Mouse (Mus musculus) embryonic facial prominence, embryonic 11.5 days (tissue): ENCODE measurements around the gene Cx3cr1. TPM values are rescaled to one million over a fixed set of nuclear protein-coding genes. Genes with fewer than 3 reads are reported as not detected.

Experiments
- ATAC-seq: fragments of 200-750 bp; cut with Nextera tagmentation; replicated peaks from 2 replicates; pipeline ENCODE4 v1.8.0; 2017; ENCODE audit warnings: low read depth; ENCODE audit not compliant: insufficient number of reproducible peaks, low FRiP score, low TSS enrichment
- DNase-seq: peaks from one replicate; pipeline ENCODE4 v3.0.0-alpha.2; 2015; ENCODE audit warnings: low spot score
- H3K27ac ChIP-seq: fragments of 300-500 bp; sonication (generic); replicated peaks from 2 replicates; pipeline ENCODE4 v1.5.1; 2014; ENCODE audit warnings: mild to moderate bottlenecking, low read depth, low read length, control low read depth
- H3K27me3 ChIP-seq: fragments of 300-500 bp; sonication (generic); 2 replicates; pipeline ENCODE4 v1.6.1; 2014; ENCODE audit warnings: mild to moderate bottlenecking, low read length, moderate library complexity, mixed read lengths; ENCODE audit not compliant: control insufficient read depth, insufficient read depth
- H3K36me3 ChIP-seq: fragments of 300-500 bp; sonication (generic); replicated peaks from 2 replicates; pipeline ENCODE4 v1.6.1; 2014; ENCODE audit warnings: low read depth, mild to moderate bottlenecking, low read length, moderate library complexity, mixed read lengths; ENCODE audit not compliant: control insufficient read depth, insufficient read depth
- H3K4me1 ChIP-seq: fragments of 300-500 bp; sonication (generic); 2 replicates; pipeline ENCODE4 v1.6.1; 2014; ENCODE audit warnings: low read length, mixed read lengths; ENCODE audit not compliant: control insufficient read depth, insufficient read depth
- H3K4me2 ChIP-seq: fragments of 300-500 bp; sonication (generic); 2 replicates; pipeline ENCODE4 v1.6.1; 2014; ENCODE audit warnings: low read depth, mild to moderate bottlenecking, control low read depth, low read length, moderate library complexity
- H3K4me3 ChIP-seq: fragments of 300-500 bp; sonication (generic); 2 replicates; pipeline ENCODE4 v1.5.1; 2014; ENCODE audit warnings: low read depth, low read length, control low read depth
- H3K9ac ChIP-seq: fragments of 300-500 bp; sonication (generic); replicated peaks from 2 replicates; pipeline ENCODE4 v1.6.1; 2014; ENCODE audit warnings: mild to moderate bottlenecking, control low read depth, low read length
- H3K9me3 ChIP-seq: fragments of 300-500 bp; sonication (generic); replicated peaks from 2 replicates; pipeline ENCODE4 v1.6.1; 2016; ENCODE audit warnings: mild to moderate bottlenecking, low read length, inconsistent platforms, mixed read lengths; ENCODE audit not compliant: control insufficient read depth
- WGBS: fragments of 180-500 bp; shearing (Covaris S2); extraction: QIAGEN DNeasy Blood & Tissue Kit; methylation state at CpG from one replicate; pipeline ENCODE4 v1.1.7; 2014; 5-methylcytosine and 5-hydroxymethylcytosine counted together
- polyA plus RNA-seq: library from polyadenylated mRNA; unstranded; fragments of >200 nt; fragmentation: Nextera tagmentation; extraction: Ambion mirVana; gene quantifications from 2 replicates; pipeline ENCODE4 v1.2.1, GENCODE M21; 2014

Gene Cx3cr1
- polyA plus RNA-seq, 1 experiment from 2014 or later, result 2.4 TPM

GRCm38 (mm10) chr9:120034375-120034774, 35.3 kb downstream of the Cx3cr1 start:
- ATAC-seq, result no peak
- no peak overlapping the region for H3K4me2 ChIP-seq
- no peak overlapping the region for H3K27ac ChIP-seq
- H3K36me3 ChIP-seq, result no peaks in the 10 kb centered on the region
- H3K9me3 ChIP-seq, result no peaks in the 10 kb centered on the region
- H3K9ac ChIP-seq, result no peak overlapping the region
- WGBS, result 80% methylated on average over 8 of the region's 8 CpGs
- no peaks in the 10 kb centered on the region for H3K27me3 ChIP-seq
- no peaks in the 10 kb centered on the region for H3K4me1 ChIP-seq
- H3K4me3 ChIP-seq, result no peak overlapping the region
- DNase-seq, result no peak

DNA sequence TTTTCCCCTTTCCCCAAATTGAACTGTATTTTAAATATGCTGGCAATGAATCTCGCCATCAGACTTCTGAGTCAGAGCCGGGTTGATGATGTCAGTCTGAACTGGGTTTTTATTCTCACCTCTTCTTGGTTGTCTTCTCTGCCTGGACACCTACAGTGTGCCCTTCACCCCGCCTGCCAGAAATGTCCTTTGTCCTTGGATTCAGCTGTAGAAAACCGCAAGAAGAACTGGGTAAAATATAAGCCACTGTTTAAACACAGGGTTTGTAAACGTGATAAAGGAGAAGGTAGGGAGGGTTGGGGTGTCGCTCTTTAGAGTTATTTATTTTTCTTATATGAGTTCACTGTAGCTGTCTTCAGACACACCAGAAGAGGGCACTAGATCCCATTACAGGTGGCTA, 37.0 kb downstream of the Cx3cr1 start:
- Histone ChIP-seq H3K27me3 (no peaks in the 10 kb centered on the region), H3K4me1 (no peaks in the 10 kb centered on the region), H3K36me3 (no peaks in the 10 kb centered on the region), H3K9ac (no peak overlapping the region), H3K4me2 (no peak overlapping the region), H3K4me3 (no peak overlapping the region), H3K27ac (no peak overlapping the region), H3K9me3 (no peaks in the 10 kb centered on the region)
- no peak for ATAC-seq
- 85% methylated on average over 6 of the region's 6 CpGs for WGBS
- no peak for DNase-seq

DNA sequence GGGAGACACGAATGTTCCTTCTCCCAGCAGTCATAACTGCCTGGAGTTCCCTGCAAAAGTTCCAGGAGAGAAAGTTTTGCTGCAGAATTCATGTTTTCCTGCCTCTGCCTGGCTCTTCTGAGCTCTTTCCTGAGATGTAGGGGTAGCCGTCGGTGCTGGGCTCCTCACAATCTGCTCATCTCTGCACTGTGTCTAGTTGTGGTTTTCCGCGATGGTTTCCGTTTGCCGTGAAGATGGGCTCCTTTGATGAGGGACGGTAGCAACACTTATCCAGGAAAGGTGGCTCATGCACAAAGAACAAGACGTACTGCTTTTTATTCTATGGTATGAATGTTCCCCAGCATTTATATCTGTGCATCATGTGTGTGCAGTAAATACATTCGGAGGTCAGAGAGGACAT, 39.3 kb downstream of the Cx3cr1 start:
- 80% methylated on average over 10 of the region's 10 CpGs for WGBS
- Histone ChIP-seq H3K4me1 (no peaks in the 10 kb centered on the region), H3K4me2 (no peak overlapping the region), H3K27me3 (no peaks in the 10 kb centered on the region), H3K36me3 (no peaks in the 10 kb centered on the region), H3K9ac (no peak overlapping the region), H3K9me3 (no peaks in the 10 kb centered on the region), H3K4me3 (no peak overlapping the region), H3K27ac (no peak overlapping the region)
- ATAC-seq (no peak), DNase-seq (no peak)

DNA sequence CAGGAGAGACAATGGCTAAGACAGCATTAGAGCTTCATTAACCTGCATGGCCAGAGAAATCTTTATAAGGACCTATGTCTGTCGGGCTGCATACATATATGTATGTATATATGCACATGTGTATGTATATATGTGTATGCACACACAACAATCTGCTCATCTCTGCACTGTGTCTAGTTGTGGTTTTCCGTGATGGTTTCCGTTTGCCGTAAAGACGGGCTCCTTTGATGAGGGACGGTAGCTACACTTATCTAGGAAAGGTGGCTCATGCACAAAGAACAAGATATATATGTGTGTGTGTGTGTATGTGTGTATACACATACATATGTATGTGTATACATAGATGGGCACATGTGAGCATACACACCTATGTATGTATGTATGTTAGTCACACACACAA, 39.8 kb downstream of the Cx3cr1 start:
- H3K4me1 ChIP-seq, result no peaks in the 10 kb centered on the region
- WGBS, result 91% methylated on average over 6 of the region's 6 CpGs
- H3K36me3 ChIP-seq, result no peaks in the 10 kb centered on the region
- no peaks in the 10 kb centered on the region for H3K27me3 ChIP-seq
- H3K9me3 ChIP-seq, result no peaks in the 10 kb centered on the region
- no peak overlapping the region for H3K9ac ChIP-seq
- ATAC-seq, result no peak
- H3K4me3 ChIP-seq, result no peak overlapping the region
- no peak for DNase-seq
- H3K27ac ChIP-seq, result no peak overlapping the region
- H3K4me2 ChIP-seq, result no peak overlapping the region

DNA sequence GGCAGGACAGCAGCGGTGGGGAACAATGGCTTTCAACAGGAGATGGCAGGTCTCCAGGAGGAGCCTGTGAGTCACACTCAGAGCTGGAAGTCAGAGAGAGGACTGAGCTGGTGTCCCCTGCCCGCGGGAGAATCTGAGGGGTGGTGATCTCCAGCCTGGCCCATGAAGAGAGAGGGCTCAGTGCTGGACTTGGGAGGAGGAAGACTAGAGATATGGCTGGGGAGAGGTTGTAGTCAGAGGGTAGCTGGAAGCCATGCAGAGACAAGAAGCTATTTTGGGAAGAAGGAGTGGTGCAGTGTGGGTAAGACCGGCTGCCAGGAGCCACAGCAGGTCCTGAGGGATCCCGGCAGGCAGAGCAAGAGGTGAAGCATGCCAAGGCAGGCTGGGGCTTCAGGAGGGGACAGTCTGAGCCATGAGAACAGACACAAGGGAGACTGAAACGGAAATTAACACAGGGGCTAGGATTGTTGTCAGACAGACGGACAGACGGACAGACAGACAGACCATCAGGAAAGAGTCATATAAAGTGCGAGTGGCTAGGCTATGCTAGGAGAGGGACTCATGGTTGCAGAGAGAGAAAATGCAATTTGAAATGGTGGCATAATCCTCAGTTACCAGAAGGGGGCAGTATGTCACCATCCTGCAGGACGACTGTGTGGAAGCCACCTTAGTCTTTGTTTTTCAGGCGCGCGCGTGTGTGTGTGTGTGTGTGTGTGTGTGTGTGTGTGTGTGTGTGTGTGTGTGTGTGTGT, 42.1 kb downstream of the Cx3cr1 start:
- Histone ChIP-seq H3K4me3 (no peak overlapping the region), H3K27ac (no peak overlapping the region), H3K9ac (no peak overlapping the region), H3K4me1 (no peaks in the 10 kb centered on the region), H3K27me3 (no peaks in the 10 kb centered on the region), H3K4me2 (no peak overlapping the region), H3K36me3 (no peaks in the 10 kb centered on the region), H3K9me3 (no peaks in the 10 kb centered on the region)
- WGBS, result 27% methylated on average over 14 of the region's 14 CpGs
- ATAC-seq (no peak), DNase-seq (peak; percentile 85)

- H3K27me3 ChIP-seq, result no peaks in the 10 kb centered on the region
- no peaks in the 10 kb centered on the region for H3K36me3 ChIP-seq
- H3K9ac ChIP-seq, result no peak overlapping the region
- no peak overlapping the region for H3K4me3 ChIP-seq
- 75% methylated on average over 5 of the region's 5 CpGs for WGBS
- H3K27ac ChIP-seq, result no peak overlapping the region
- no peaks in the 10 kb centered on the region; the same call in none of the 2 replicates for H3K4me1 ChIP-seq
- ATAC-seq, result no peak
- no peaks in the 10 kb centered on the region for H3K9me3 ChIP-seq
- no peak for DNase-seq
- H3K4me2 ChIP-seq, result no peak overlapping the region
Measured at GRCm38 (mm10) chr9:120024625-120025024, 45.1 kb downstream of the Cx3cr1 start.

- no peaks in the 10 kb centered on the region for H3K36me3 ChIP-seq
- ATAC-seq (no peak), DNase-seq (no peak)
- no peak overlapping the region for H3K27ac ChIP-seq
- no peak overlapping the region for H3K4me2 ChIP-seq
- 82% methylated on average over 10 of the region's 10 CpGs for WGBS
- no peak overlapping the region for H3K4me3 ChIP-seq
- no peaks in the 10 kb centered on the region for H3K27me3 ChIP-seq
- H3K9me3 ChIP-seq, result no peaks in the 10 kb centered on the region
- no peak overlapping the region for H3K9ac ChIP-seq
- no peaks in the 10 kb centered on the region; the same call in none of the 2 replicates for H3K4me1 ChIP-seq
Measured at GRCm38 (mm10) chr9:120024171-120024570, 45.5 kb downstream of the Cx3cr1 start.

DNA sequence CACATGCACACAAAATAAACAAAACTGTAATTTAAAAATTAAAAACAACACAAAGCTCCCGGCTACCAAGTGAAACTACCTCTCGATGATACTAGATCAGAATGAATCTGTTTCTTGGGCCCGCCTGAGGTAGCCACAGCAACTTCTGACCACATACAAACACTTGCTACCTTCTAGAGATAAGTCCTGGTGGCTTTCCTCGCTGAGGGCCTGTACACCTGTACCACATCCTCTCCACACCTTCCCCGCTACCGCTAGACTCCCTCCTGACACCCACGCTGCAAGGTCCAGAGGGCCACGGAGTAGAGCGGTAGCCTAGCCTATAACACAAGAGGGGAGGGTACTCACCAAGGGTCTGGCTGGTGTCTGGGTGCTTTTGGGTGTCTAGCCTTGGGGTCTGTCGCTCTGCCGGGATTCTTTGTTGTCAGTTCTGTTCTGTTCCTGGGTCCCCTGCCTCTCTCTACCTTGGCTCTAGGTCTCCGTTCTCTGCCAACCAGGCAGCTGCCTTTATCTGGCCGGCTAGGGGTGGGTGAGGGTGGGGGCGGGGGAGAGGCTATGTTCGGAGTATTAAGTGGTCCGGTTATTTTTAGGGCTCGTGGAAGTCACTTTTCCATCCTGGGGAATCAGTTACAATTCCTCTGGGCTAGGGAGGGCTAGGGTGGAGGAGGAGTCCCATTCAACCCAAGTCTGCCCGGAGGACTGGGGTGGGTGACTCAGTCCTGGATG, 46.4 kb downstream of the Cx3cr1 start, which contains the start of gene Xirp1:
Gene Xirp1, minus strand, starts transcription at position 513 of the 726 bp plus-strand sequence.
- ATAC-seq, result no peak
- no peak within 1 kb of the TSS for H3K4me3 ChIP-seq
- H3K9me3 ChIP-seq, result no peaks in the 10 kb centered on the region
- no peak for DNase-seq
- H3K27me3 ChIP-seq, result no peaks in the 10 kb centered on the region
- WGBS, result 85% methylated on average over 18 of the region's 18 CpGs
- no peaks in the 10 kb centered on the region for H3K36me3 ChIP-seq
- H3K4me1 ChIP-seq, result no peaks in the 10 kb centered on the region; the same call in none of the 2 replicates
- no peak within 1 kb of the TSS for H3K27ac ChIP-seq
- no peak within 1 kb of the TSS for H3K9ac ChIP-seq
- H3K4me2 ChIP-seq, result no peak within 1 kb of the TSS
